17 mouse cellular contexts compared by ENCODE assay signal in genomic region chr16:33786657-33787390, GRCm38 (mm10). TPM values are rescaled to one million over a fixed set of nuclear protein-coding genes. Genes with fewer than 3 reads are reported as not detected.
DNase-seq lines count a peak whose midpoint lies in the region; ATAC-seq lines count a peak whose summit lies in the region.
"Had no signal": no experiment of that assay in that cellular context is flagged by ENCODE, and none has a peak within 500 bp of the region (broad histone marks: within the 10 kb centered on the region; RNA-seq: fewer than 3 reads in every experiment).

No protein-coding gene starts in this region.

- H3K36me3 ChIP-seq in heart, embryonic 12.5 days, result no peaks in the 10 kb centered on the region
- H3K36me3 ChIP-seq in embryonic facial prominence, embryonic 10.5 days (replicated peaks), result no peaks in the 10 kb centered on the region
- H3K36me3 ChIP-seq in liver, embryonic 13.5 days, result no peaks in the 10 kb centered on the region
- no peaks in the 10 kb centered on the region for H3K36me3 ChIP-seq in stomach, embryonic 15.5 days
- H3K36me3 ChIP-seq: hindbrain, embryonic 15.5 days; midbrain, embryonic 15.5 days had no signal

- H3K9ac ChIP-seq in heart, embryonic 12.5 days, result no peak overlapping the region
- H3K9ac ChIP-seq in liver, embryonic 13.5 days, result no peak overlapping the region
- H3K9ac ChIP-seq in stomach, embryonic 15.5 days, result no peak overlapping the region
- H3K9ac ChIP-seq: forebrain, embryonic 13.5 days; hindbrain, embryonic 15.5 days; midbrain, embryonic 15.5 days had no signal

- 68% methylated on average over 7 of the region's 7 CpGs for WGBS in heart, embryonic 12.5 days
- WGBS in embryonic facial prominence, embryonic 10.5 days, result 78% methylated on average over 7 of the region's 7 CpGs
- 47% methylated on average over 7 of the region's 7 CpGs for WGBS in liver, embryonic 13.5 days (ENCODE audit: insufficient replicate concordance)
- 64% methylated on average over 7 of the region's 7 CpGs for WGBS in stomach, embryonic 15.5 days

- ATAC-seq in heart, embryonic 12.5 days (ENCODE audit: insufficient number of reproducible peaks, low FRiP score), result no peak
- peak; percentile 64 for ATAC-seq in liver, embryonic 13.5 days (ENCODE audit: low read depth)
- ATAC-seq in stomach, embryonic 15.5 days (ENCODE audit: insufficient read depth, low FRiP score, low read depth), result peak; percentile 80
- no peak for ATAC-seq in cerebellum, adult (ENCODE audit: insufficient number of reproducible peaks, low FRiP score, low TSS enrichment)
- ATAC-seq: forebrain, embryonic 13.5 days; midbrain, embryonic 15.5 days; Patski had no signal

- no peak for DNase-seq in heart, postnatal 4 days
- no peak for DNase-seq in embryonic facial prominence, embryonic 10.5 days (ENCODE audit: low spot score)
- no peak for DNase-seq in liver, embryonic 13.5 days
- DNase-seq in adrenal gland, postnatal 36 days, result no peak
- DNase-seq in heart, adult 8-10 months (ENCODE audit: low spot score), result no peak
- DNase-seq: cerebellum, adult 8-10 months; heart, postnatal 10 days; kidney, adult 9 months; right cerebral cortex, postnatal 14 days had no signal

- no peak overlapping the region for H3K4me3 ChIP-seq in heart, embryonic 12.5 days
- H3K4me3 ChIP-seq in embryonic facial prominence, embryonic 10.5 days, result no peak overlapping the region
- no peak overlapping the region for H3K4me3 ChIP-seq in liver, embryonic 13.5 days (replicated peaks)
- no peak overlapping the region for H3K4me3 ChIP-seq in stomach, embryonic 15.5 days (replicated peaks)
- H3K4me3 ChIP-seq: forebrain, embryonic 13.5 days; hindbrain, embryonic 15.5 days; midbrain, embryonic 15.5 days had no signal

- 0 out of 2 replicates have a peak overlapping the region, but pooled peaks have one; percentile 13 for H3K27ac ChIP-seq in heart, embryonic 12.5 days (ENCODE audit: poor library complexity, severe bottlenecking)
- H3K27ac ChIP-seq in embryonic facial prominence, embryonic 10.5 days (replicated peaks), result 0 out of 2 replicates have a peak overlapping the region, but pooled peaks have one; percentile 10
- no peak overlapping the region; the same call in 1 of the 2 replicates for H3K27ac ChIP-seq in liver, embryonic 13.5 days
- peak overlapping the region; percentile 36 for H3K27ac ChIP-seq in stomach, embryonic 15.5 days
- H3K27ac ChIP-seq: forebrain, embryonic 13.5 days; hindbrain, embryonic 15.5 days; midbrain, embryonic 15.5 days had no signal

- H3K4me1 ChIP-seq in heart, embryonic 12.5 days (replicated peaks), result peaks cover 15% of the 10 kb centered on the region
- H3K4me1 ChIP-seq in embryonic facial prominence, embryonic 10.5 days, result peaks cover 3% of the 10 kb centered on the region; the same call in 1 of the 2 replicates
- peaks cover 42% of the 10 kb centered on the region for H3K4me1 ChIP-seq in liver, embryonic 13.5 days (replicated peaks)
- peaks cover 4% of the 10 kb centered on the region; the same call in 1 of the 2 replicates for H3K4me1 ChIP-seq in stomach, embryonic 15.5 days
- H3K4me1 ChIP-seq: forebrain, embryonic 13.5 days; hindbrain, embryonic 15.5 days; midbrain, embryonic 15.5 days had no signal

- no peaks in the 10 kb centered on the region for H3K9me3 ChIP-seq in heart, embryonic 12.5 days (replicated peaks)
- no peaks in the 10 kb centered on the region for H3K9me3 ChIP-seq in embryonic facial prominence, embryonic 10.5 days
- H3K9me3 ChIP-seq in liver, embryonic 13.5 days (replicated peaks), result no peaks in the 10 kb centered on the region
- H3K9me3 ChIP-seq in stomach, embryonic 15.5 days, result no peaks in the 10 kb centered on the region
- H3K9me3 ChIP-seq: forebrain, embryonic 13.5 days; hindbrain, embryonic 15.5 days; midbrain, embryonic 15.5 days had no signal

- H3K4me2 ChIP-seq in heart, embryonic 12.5 days, result no peak overlapping the region
- no peak overlapping the region for H3K4me2 ChIP-seq in liver, embryonic 13.5 days
- H3K4me2 ChIP-seq in stomach, embryonic 15.5 days, result no peak overlapping the region
- H3K4me2 ChIP-seq: forebrain, embryonic 13.5 days; hindbrain, embryonic 15.5 days; midbrain, embryonic 15.5 days had no signal

- no peaks in the 10 kb centered on the region for H3K27me3 ChIP-seq in heart, embryonic 12.5 days (replicated peaks)
- no peaks in the 10 kb centered on the region for H3K27me3 ChIP-seq in embryonic facial prominence, embryonic 10.5 days (replicated peaks; ENCODE audit: low read depth, poor library complexity, severe bottlenecking)
- no peaks in the 10 kb centered on the region for H3K27me3 ChIP-seq in liver, embryonic 13.5 days
- H3K27me3 ChIP-seq in stomach, embryonic 15.5 days (replicated peaks), result no peaks in the 10 kb centered on the region
- H3K27me3 ChIP-seq: forebrain, embryonic 13.5 days; hindbrain, embryonic 15.5 days; midbrain, embryonic 15.5 days; Patski had no signal

RNA-seq across cellular contexts. Expression of gene Muc13, which starts 7.0 kb away (rescaled TPM):
- 0.12 and 0.24 TPM in 2 replicates for polyA plus RNA-seq in heart, embryonic 12.5 days (2016; fragmentation: Nextera tagmentation; extraction: Ambion mirVana)
- under 1 TPM; 0.12 to 0.20 TPM for total RNA-seq in heart, postnatal 4 days (2021)
- polyA plus RNA-seq in embryonic facial prominence, embryonic 10.5 days (2016; fragmentation: Nextera tagmentation; extraction: Ambion mirVana), result 0.10 and 0.14 TPM in 2 replicates
- polyA plus RNA-seq in liver, embryonic 13.5 days (2015; fragmentation: Nextera tagmentation; extraction: Ambion mirVana), result 2.7 and 3.2 TPM in 2 replicates
- 42.0 and 60.9 TPM in 2 replicates for polyA plus RNA-seq in stomach, embryonic 15.5 days (2015; fragmentation: Nextera tagmentation; extraction: Ambion mirVana)
- not detected for total RNA-seq in adrenal gland, postnatal 36 days (2021)
- under 1 TPM in 2 of 4 experiments, not detected in 2; 0.09 to 0.14 TPM for total RNA-seq in heart, adult 8-10 months (2022)
- total RNA-seq: layer of hippocampus, adult 18-20 months had no signal
- polyA plus RNA-seq: forebrain, embryonic 13.5 days; Patski had no signal

RNA-seq across cellular contexts. Expression of gene Itgb5, which starts 42.6 kb away (rescaled TPM):
- polyA plus RNA-seq in heart, embryonic 12.5 days (2016; fragmentation: Nextera tagmentation; extraction: Ambion mirVana), result 74.8 and 76.8 TPM in 2 replicates
- total RNA-seq in heart, postnatal 4 days (2021), result 10 to 100 TPM; 70.1 to 76.9 TPM
- 62.1 and 64.1 TPM in 2 replicates for polyA plus RNA-seq in embryonic facial prominence, embryonic 10.5 days (2016; fragmentation: Nextera tagmentation; extraction: Ambion mirVana)
- 10.9 and 11.3 TPM in 2 replicates for polyA plus RNA-seq in liver, embryonic 13.5 days (2015; fragmentation: Nextera tagmentation; extraction: Ambion mirVana)
- 50.2 and 50.8 TPM in 2 replicates for polyA plus RNA-seq in stomach, embryonic 15.5 days (2015; fragmentation: Nextera tagmentation; extraction: Ambion mirVana)
- total RNA-seq in adrenal gland, postnatal 36 days (2021), result 100 to 1,000 TPM; 178 to 230 TPM
- 100 to 1,000 TPM in 1 of 4 experiments, 10 to 100 TPM in 3; 87.6 to 103 (median 91.3) TPM for total RNA-seq in heart, adult 8-10 months (2022)

Comparison
In these comparisons a context has a peak if more than half of its experiments do, and no peak if none do; other contexts are left out.
1. ATAC-seq: peak in liver, embryonic 13.5 days (single experiment) and stomach, embryonic 15.5 days (single experiment); none in heart, embryonic 12.5 days (single experiment) and cerebellum, adult (single experiment).
2. RNA of gene Muc13, which starts 7.0 kb away (polyA plus RNA-seq): 42.0 to 60.9 TPM in stomach, embryonic 15.5 days; 2.7 to 3.2 TPM in liver, embryonic 13.5 days, 0.12 to 0.24 TPM in heart, embryonic 12.5 days and 0.10 to 0.14 TPM in embryonic facial prominence, embryonic 10.5 days; every median in the first group is over 10 times any median in the second.